Mouse (Mus musculus): ENCODE data around the gene Tbcb.

DNA sequence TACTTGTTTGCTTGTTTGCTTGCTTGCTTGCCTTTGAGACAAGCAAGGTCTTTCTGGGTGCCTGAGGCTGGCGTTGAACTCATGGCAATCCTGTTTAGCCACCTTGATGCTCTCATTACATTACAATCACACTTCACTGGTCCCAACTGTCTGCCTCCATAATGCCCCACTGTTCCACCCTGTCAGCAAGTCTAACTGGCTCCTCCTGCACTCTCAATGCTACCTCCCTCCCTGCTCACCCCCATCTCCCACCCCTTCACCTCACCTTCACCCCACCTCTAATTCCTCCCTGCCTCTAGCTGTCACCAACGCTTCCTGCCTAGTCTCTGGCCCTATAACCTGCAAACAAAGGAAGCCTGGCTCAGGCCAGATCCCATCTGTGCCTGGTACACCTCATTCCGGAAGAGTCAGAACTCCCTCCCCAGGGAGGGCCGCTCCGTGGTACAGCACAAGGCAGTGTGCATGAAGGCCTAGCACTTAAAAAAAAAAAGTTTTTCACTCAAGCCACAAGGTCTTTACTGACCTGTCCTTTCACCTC is 34.4 kb downstream of the Tbcb start:
- TF ChIP-seq CTCF (IDR thresholded peaks at IDR 0.05; ENCODE audit: low read depth) (no peak), EP300 (IDR thresholded peaks at IDR 0.05; ENCODE audit: low read depth) (no peak)
